Mouse (Mus musculus) adrenal gland, adult 10 weeks (tissue): ENCODE results near the gene Pdk2. TPM values are rescaled to one million over a fixed set of nuclear protein-coding genes. Genes with fewer than 3 reads are reported as not detected.

Experiments used
- polyA plus RNA-seq: library from polyadenylated mRNA; stranded (reverse); fragments of 350-450 nt; fragmentation: Illumina TruSeq; extraction: RNeasy Lipid Tissue Mini Kit (QIAGEN cat#74804); gene quantifications from one replicate; pipeline ENCODE4 v1.2.3, GENCODE M21; 2014; ENCODE audit warnings: low read depth, low replicate concordance

The Pdk2 gene
- 4.2 TPM for polyA plus RNA-seq

DNA sequence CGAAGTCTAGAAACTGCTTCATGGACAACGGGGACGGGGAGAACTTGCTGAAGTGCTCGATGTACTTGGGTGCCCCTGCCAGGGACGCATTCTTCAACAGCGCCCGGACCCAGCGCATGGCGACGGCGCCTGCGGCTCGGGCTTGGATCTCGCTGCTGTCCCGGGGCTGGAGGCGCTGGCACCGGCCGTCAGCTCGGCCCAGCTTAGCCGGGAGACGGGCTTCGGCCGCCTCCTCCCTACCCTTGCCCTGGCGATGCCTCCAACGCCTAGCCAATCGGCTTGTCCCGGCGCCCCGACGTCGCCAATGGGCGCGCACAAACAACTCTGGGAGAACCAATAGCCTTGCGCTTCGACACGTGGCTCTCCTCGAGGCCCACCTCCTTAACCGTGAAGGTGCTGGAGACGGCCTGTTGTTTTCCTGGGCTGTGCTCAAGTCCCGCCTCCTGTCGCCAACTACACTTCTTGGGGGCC is at the start of gene Pdk2:
Pdk2 (minus strand) TSS at position 216 of the 471 bp plus-strand sequence.

DNA sequence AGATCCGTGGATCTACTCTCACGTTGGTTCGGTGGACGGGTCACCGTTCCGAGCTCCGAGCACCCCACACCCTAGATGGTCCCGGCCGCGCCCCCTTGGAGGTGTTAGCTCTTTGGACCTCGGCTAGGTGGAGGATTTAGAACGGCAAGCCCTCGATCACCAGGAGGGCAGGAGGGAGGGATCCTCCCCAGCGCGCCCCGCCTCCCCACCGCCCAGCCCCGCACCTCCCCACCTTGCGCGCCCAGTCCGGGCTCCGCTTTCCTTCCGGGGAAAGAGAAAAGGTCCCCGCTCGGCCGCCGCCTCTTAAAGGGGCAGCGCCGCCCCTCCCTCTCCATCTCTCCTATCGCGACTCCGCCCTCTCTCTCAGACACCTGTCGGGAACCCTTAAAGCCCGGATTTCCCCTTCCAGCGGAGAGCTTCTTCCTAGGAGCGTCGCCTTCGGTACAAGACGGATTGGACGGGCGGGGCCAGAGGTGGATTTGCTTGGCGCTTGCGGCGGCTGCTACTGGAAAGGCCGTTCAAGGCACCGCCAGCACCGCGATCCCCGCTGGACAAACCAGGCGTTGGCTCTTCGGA is 35.5 kb upstream of the Pdk2 start, which contains the start of gene Itga3:
Itga3 (minus strand) TSS at position 266 of the 576 bp plus-strand sequence.

DNA sequence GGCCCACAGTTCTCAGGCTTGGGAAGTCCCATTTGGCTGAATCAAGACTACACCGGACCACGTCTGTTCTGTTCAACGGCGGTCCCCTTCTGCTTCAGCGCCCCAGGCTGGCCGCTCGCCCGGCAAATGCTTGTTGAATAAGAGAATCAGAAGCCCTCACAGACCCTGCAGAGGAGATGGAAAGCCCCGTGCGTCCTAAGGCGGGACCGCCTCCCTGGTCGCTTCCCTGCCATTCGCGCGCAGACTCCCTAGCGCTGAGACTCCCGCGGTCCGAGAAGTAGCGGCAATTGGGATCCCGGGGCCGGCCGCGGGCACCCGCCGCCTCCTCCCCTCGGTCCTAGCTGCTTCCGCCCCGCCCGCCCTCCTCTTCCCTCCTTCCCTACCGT is 31.5 kb downstream of the Pdk2 start, which contains the start of gene Samd14:
Samd14 (plus strand) TSS at position 251 of the 386 bp plus-strand sequence.

DNA sequence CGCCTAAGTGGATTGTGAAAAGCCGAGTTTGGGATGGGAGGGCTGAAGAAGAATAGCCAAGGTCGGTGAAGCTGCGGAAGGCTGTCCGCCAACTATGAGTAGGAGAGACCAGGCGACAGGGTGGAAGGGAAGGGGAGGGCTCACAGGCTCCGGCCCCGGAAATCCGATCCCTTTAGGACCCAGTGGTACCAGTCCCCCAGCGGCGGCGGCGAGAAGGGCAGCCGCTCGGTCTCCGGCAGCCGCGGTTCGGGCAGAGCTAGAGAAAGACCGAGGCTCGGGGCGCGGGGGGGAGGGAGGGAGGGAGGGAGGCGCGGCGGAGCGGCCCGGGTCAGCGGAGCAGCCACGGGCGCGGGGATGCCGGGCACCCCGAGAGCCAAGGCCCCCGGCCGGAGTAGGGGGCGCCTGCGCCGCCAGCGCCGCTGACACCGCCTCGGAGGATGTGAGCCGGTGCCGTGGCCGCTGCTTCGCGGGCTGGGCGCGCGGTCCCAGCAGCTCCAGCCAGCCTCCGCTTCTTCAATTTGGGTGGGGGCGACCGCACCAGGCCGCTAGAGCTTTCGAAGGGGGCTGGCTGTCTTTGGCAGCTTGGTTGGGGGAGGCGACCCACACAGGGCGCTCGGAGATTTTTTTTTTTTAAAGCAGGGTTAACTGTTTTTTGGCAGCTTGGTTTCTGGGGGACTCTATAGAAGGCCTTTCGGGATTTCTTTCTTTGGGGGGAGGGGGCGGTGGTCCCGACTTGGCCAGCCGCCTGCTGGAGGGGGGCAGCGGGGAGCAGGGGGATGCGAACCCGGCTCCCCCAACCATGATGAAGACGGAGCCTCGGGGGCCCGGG is 50.2 kb downstream of the Pdk2 start, which contains the start of gene Ppp1r9b:
Ppp1r9b (plus strand) TSS at position 287 of the 829 bp plus-strand sequence.

Other genes starting within 250 kb of the Pdk2 start
- 7.6 TPM for gene Col1a1, start 105.1 kb downstream of the Pdk2 start, polyA plus RNA-seq
- gene Hils1, start 73.8 kb downstream of the Pdk2 start, polyA plus RNA-seq: not detected
- gene Sgca, start 65.0 kb downstream of the Pdk2 start, polyA plus RNA-seq: not detected
- gene Ppp1r9b, start 50.3 kb downstream of the Pdk2 start, polyA plus RNA-seq: 21.6 TPM
- gene Samd14, start 31.5 kb downstream of the Pdk2 start, polyA plus RNA-seq: not detected
- gene Itga3, start 35.4 kb upstream of the Pdk2 start, polyA plus RNA-seq: 1.1 TPM
- gene Dlx3, start 78.8 kb upstream of the Pdk2 start, polyA plus RNA-seq: not detected
- gene Dlx4, start 104.9 kb upstream of the Pdk2 start, polyA plus RNA-seq: not detected
- not detected for gene Tac4, start 220.2 kb upstream of the Pdk2 start, polyA plus RNA-seq